Mouse (Mus musculus) urinary bladder, adult 18-20 months (tissue): ENCODE measurements around the gene Treml4.

Source experiments
- DNase-seq, 2 experiments: peaks; one replicate each; pipeline ENCODE4 v3.0.0; 2022; ENCODE audit warnings: low spot score in 2 of 2, mixed read lengths in 2 of 2

Treml4 gene

GRCm38 (mm10) chr17:48263741-48264362 lies at the start of gene Treml4:
TSS of gene Treml4 (plus strand) at chr17:48264295.
- no peak for DNase-seq

- no peak for DNase-seq
Observed at GRCm38 (mm10) chr17:48215429-48215828, 48.7 kb upstream of the Treml4 start.

DNA sequence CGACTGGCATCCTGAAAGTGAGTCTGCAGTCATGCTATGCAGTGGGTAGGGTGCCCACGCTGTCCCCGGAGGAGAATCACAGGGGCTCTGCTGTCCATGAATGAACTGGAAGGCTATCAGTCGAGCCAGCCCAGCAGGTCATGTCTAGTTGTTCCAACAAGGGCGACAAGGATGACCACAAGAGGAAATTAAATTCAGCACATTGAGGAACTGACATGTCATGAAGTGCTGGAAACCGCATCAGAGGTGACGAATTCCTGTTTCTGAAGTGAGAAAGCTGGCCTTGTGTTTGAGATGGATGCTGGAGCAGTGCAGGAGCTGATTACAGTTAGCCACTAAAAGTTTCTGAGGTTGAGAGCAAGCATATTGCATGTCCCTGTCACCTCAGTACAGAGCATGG lies 33.4 kb upstream of the Treml4 start:
- no peak for DNase-seq

- DNase-seq: no peak
Observed at GRCm38 (mm10) chr17:48232518-48232917, 31.6 kb upstream of the Treml4 start, which contains the start of gene Trem1. TSS of gene Trem1 (plus strand) at chr17:48232768.

GRCm38 (mm10) chr17:48233789-48234188 lies 30.3 kb upstream of the Treml4 start:
- no peak for DNase-seq

DNA sequence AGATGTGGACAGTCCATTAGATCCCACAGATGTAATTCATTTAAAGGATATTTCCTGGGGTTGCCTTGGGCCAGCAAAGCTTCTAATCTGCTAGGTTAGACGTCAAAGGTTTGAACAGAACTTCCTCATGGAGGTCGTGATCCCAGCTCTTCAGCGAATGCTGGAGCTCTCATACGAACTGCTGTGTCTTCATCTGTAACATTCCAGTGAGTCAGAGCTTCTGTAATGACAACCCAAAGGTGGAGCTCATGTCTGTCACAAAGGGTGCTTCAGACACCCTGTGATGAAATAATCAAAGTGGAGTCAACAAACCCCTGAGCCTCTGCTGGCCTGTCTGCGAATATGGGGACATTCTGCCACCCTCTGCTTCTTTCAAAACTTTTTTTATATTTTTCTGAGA lies 29.5 kb upstream of the Treml4 start:
- DNase-seq: no peak

- no peak for DNase-seq
Observed at GRCm38 (mm10) chr17:48235773-48236370, 28.2 kb upstream of the Treml4 start.

GRCm38 (mm10) chr17:48237621-48238020 lies 26.5 kb upstream of the Treml4 start:
- no peak for DNase-seq

DNA sequence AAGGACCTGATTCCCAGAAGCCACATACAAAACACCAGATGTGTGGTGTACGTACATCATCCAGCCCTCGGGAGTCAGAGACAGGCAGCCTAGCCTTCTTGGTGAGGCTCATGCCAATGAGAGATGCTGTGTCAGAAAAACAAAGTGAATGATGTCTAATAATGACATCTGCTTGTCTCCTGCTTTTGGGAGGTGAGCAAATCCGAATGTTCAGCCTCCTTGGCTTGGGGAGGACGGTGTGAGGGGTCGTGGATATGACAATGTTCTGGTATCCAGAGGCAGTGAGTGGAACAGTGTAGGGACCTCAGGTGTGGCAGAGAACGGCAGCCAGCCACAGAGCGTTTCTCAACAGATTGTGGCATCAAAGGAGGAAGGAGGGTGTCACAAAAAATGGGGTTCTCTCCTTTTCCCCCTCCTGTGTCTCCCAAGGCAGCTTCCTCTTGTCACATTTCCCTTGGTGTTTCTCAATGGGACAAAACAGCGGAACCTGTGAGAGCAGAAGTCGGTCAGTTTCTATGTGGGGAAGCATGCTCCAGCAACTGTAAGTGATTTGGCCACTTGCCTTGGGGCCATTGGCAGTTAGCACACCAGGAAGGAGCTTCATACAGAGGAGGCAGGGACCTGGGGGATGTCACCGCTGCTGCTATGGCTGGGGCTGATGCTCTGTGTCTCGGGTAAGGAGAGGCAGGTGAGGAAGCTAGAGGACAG lies 16.7 kb upstream of the Treml4 start, which contains the start of gene Trem3:
TSS of gene Trem3 (plus strand) at position 557 of the 708 bp plus-strand sequence.
- no peak for DNase-seq

DNA sequence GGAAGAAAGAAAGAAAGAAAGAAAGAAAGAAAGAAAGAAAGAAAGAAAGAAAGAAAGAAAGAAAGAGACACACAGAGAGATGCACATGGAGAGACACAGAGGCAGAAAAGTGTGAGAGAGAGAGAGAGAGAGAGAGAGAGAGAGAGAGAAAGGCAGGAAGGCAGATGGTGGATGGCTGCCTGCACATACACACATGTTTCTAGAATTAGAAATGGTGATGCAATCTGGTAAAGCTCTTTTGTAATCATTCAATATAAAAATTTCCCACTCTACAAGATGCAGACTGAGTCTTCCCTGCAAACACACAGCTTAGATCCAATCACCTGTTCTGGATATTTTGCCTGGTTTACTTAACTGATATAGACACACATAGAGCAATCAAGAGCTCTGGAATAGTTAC lies 15.1 kb upstream of the Treml4 start:
- DNase-seq: no peak

GRCm38 (mm10) chr17:48249501-48249900 lies 14.6 kb upstream of the Treml4 start:
- DNase-seq: no peak

- no peak for DNase-seq
Observed at GRCm38 (mm10) chr17:48250631-48251030, 13.5 kb upstream of the Treml4 start.

DNA sequence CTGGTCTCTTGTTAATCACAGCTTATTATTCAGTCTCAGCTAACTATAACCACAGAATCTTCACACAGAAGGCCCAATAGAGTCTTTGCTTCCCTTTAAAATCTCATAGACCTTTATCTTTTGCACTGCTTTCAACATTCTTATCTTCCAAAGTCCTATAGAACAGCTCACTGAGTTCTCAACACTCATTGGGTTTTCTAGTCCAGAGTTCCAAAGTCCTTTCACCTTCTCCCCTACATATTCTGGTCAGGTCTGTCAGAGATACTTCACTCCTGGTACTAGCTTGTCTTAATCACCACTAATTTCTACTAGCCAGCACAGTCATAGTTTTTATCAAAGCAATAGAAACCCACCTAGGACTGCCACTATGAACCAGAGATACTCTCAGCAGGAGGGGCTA lies 7.5 kb upstream of the Treml4 start:
- DNase-seq: no peak

DNA sequence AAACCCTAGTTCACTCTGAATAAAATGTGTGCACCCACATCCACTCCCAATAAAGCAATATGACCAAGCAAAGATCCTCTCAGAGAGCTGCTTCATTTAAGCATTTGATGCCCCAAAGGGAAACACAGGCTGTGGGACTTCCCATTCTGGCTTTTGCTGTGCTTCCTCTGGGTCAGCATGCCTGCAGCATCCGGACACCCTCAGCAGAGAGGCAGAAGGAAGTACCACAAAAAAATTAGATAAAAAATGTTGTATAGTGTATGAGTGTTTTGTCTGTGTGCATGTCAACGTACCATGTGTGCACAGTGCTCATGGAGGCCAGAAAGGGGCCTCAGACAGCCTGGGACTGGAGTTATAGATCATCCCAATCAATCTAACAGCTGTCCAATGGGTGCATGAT lies 2.2 kb upstream of the Treml4 start:
- no peak for DNase-seq

- DNase-seq: no peak
Observed at GRCm38 (mm10) chr17:48264662-48265061, 567 bp downstream of the Treml4 start.

- no peak for DNase-seq
Observed at GRCm38 (mm10) chr17:48266138-48266537, 2.0 kb downstream of the Treml4 start.

GRCm38 (mm10) chr17:48266610-48267304 lies 2.7 kb downstream of the Treml4 start:
- no peak for DNase-seq

DNA sequence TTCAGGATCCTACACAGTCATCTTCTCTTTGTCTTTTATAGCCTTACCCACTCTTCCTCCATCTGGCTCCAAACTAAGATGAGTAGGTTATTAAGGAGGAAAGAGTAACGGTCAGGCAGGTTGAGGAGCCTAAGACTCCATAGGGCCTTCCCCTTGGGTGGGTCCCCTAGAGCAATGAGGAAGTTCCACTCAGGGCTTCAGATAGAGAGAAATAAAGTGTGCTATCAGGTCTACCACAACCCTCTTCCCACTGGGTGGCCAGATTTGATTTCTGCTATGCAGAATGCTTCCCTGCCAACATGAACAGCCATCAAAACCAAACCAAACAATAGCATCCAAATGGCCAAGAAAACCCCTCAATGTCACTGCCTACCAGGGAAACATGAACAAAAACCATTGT lies 3.5 kb downstream of the Treml4 start:
- DNase-seq: no peak

DNA sequence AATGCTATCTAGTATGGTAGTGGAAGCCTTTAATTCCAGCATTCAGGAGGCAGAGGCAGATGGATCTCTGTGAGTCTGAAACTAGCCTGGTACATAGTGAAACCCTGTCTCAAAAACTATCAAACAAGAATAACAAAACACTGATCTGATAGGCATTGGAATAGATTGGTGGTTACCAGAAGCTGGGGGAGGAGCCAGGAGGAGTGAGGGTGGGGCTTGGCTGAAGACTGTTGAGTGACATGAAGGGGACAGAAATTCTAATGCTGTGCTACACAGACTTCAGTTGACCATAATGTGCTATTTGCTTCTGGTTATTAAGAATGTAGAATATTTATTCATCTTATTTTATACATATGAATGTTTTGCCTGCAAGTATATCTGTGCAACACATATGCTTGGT lies 4.2 kb downstream of the Treml4 start:
- no peak for DNase-seq

DNA sequence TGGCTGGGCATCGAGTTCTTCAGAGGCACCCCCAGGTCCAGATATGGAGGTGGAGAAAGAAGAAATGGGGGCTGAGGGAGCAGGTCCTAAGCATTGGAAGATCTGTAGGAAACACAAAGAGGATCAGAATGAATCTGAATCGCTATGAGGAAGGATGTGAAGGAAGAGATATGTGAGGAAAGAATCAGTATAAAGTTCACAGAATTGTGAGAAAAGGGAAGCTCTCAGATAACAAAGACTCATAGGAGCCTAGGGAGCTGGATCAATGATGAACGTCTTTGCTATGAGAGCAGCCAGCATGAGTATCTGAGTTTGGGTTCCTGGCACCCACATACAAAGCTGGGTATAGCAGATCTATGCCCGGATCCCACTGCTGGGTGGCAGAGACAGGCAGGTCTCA lies 5.7 kb downstream of the Treml4 start:
- no peak for DNase-seq

GRCm38 (mm10) chr17:48272158-48272557 lies 8.1 kb downstream of the Treml4 start:
- no peak for DNase-seq

DNA sequence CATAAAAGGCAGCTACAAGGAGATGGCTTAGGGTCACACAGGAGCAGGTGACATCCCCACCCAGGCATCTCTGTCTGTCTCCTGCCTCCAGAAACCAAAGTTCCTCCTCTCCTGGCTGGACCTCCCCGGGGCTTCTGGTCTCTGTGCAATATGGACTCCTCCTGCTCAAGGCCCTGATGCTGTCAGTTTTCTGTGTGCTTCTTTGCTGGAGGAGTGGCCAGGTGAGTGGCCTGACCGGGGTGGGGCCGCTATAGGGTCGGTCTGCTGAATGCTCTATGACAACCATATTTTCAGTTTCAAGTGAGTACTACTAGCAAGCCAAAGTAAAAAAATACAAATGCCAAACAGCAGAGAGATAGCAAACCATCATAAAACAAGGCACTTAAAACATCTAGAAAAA lies 8.5 kb downstream of the Treml4 start:
- DNase-seq: no peak
